In genomic region chr8:78648918-78649317, GRCm38 (mm10) we compare ENCODE assay signal across 8 mouse cellular contexts.
DNase-seq lines count a peak whose midpoint lies in the region; ATAC-seq and TF ChIP-seq lines count a peak whose summit lies in the region.

No protein-coding gene starts in this region.

- H3K36me3 ChIP-seq in midbrain, embryonic 15.5 days (replicated peaks), result no peaks in the 10 kb centered on the region
- H3K36me3 ChIP-seq in midbrain, embryonic 13.5 days, result no peaks in the 10 kb centered on the region
- H3K36me3 ChIP-seq in lung, embryonic 16.5 days (ENCODE audit: control insufficient read depth, insufficient read depth, low read length), result no peaks in the 10 kb centered on the region; the same call in 1 of the 2 replicates

- H3K9ac ChIP-seq in midbrain, embryonic 15.5 days, result no peak overlapping the region
- no peak overlapping the region for H3K9ac ChIP-seq in midbrain, embryonic 13.5 days (replicated peaks)
- H3K9ac ChIP-seq in lung, embryonic 16.5 days (ENCODE audit: low read length), result no peak overlapping the region

- ATAC-seq in midbrain, embryonic 15.5 days (replicated peaks), result peak; percentile 55; the same call in 1 of the 2 replicates
- no peak for ATAC-seq in midbrain, embryonic 13.5 days
- peak; percentile 66 for ATAC-seq in lung, embryonic 16.5 days (ENCODE audit: low read depth)

- H3K4me2 ChIP-seq in midbrain, embryonic 15.5 days, result no peak overlapping the region
- no peak overlapping the region for H3K4me2 ChIP-seq in midbrain, embryonic 13.5 days (replicated peaks)
- H3K4me2 ChIP-seq in lung, embryonic 16.5 days (ENCODE audit: low read depth, low read length), result no peak overlapping the region

- no peaks in the 10 kb centered on the region for H3K27me3 ChIP-seq in midbrain, embryonic 15.5 days (replicated peaks)
- H3K27me3 ChIP-seq in midbrain, embryonic 13.5 days, result no peaks in the 10 kb centered on the region
- H3K27me3 ChIP-seq in lung, embryonic 16.5 days (ENCODE audit: control insufficient read depth, insufficient read depth, low read depth, low read length), result no peaks in the 10 kb centered on the region

- DNase-seq in adrenal gland, adult 8-10 months, result peak; percentile 46
- DNase-seq in kidney, postnatal 4 days, result peak; percentile 81 to 84
- peak; percentile 12 for DNase-seq in spleen, adult 12 weeks (ENCODE audit: low spot score)
- no peak for DNase-seq in c-Kit-positive CD71-positive TER-119-positive erythroid progenitor cells, embryonic 14.5 days (ENCODE audit: low spot score)

- H3K4me1 ChIP-seq in midbrain, embryonic 15.5 days, result no peaks in the 10 kb centered on the region
- 0 out of 2 replicates have a peak, but pooled peaks cover 5% of the 10 kb centered on the region for H3K4me1 ChIP-seq in midbrain, embryonic 13.5 days (replicated peaks)
- H3K4me1 ChIP-seq in embryonic fibroblast, embryonic 13.5 days (ENCODE audit: control insufficient read depth, insufficient read depth, low read length), result peaks cover 17% of the 10 kb centered on the region
- peaks cover 18% of the 10 kb centered on the region for H3K4me1 ChIP-seq in lung, embryonic 16.5 days (replicated peaks; ENCODE audit: control insufficient read depth, insufficient read depth, low read length)

- H3K27ac ChIP-seq in midbrain, embryonic 15.5 days, result no peak overlapping the region
- no peak overlapping the region for H3K27ac ChIP-seq in midbrain, embryonic 13.5 days
- no peak overlapping the region for H3K27ac ChIP-seq in embryonic fibroblast, embryonic 13.5 days (ENCODE audit: insufficient read depth, low read length)
- no peak overlapping the region for H3K27ac ChIP-seq in lung, embryonic 16.5 days (ENCODE audit: low read length)

- TF ChIP-seq POLR2A in embryonic fibroblast, embryonic 13.5 days (IDR thresholded peaks at IDR 0.05; ENCODE audit: low read depth, low read length), result no peak

- TF ChIP-seq CTCF in embryonic fibroblast, embryonic 13.5 days (IDR thresholded peaks at IDR 0.05; ENCODE audit: borderline replicate concordance, insufficient read depth, low read length), result peak; percentile 37; the same call in 1 of the 2 replicates

- WGBS in midbrain, embryonic 15.5 days, result 43% methylated on average over 7 of the region's 7 CpGs
- WGBS in midbrain, embryonic 13.5 days, result 53% methylated on average over 7 of the region's 7 CpGs
- WGBS in lung, embryonic 16.5 days, result 19% methylated on average over 7 of the region's 7 CpGs

- H3K4me3 ChIP-seq in midbrain, embryonic 15.5 days, result no peak overlapping the region
- H3K4me3 ChIP-seq in midbrain, embryonic 13.5 days (replicated peaks), result no peak overlapping the region
- no peak overlapping the region for H3K4me3 ChIP-seq in embryonic fibroblast, embryonic 13.5 days (ENCODE audit: insufficient read depth, low read length)
- no peak overlapping the region for H3K4me3 ChIP-seq in lung, embryonic 16.5 days (ENCODE audit: low read length)

- H3K9me3 ChIP-seq in midbrain, embryonic 15.5 days, result no peaks in the 10 kb centered on the region
- peaks cover 2% of the 10 kb centered on the region; the same call in 1 of the 2 replicates for H3K9me3 ChIP-seq in midbrain, embryonic 13.5 days
- peaks cover 5% of the 10 kb centered on the region for H3K9me3 ChIP-seq in lung, embryonic 16.5 days (ENCODE audit: control insufficient read depth, low read length)
